Mouse (Mus musculus) adrenal gland, postnatal 10 days (tissue): ENCODE measurements around the gene Ebf4. TPM values are rescaled to one million over a fixed set of nuclear protein-coding genes. Genes with fewer than 3 reads are reported as not detected.

ENCODE experiments used
- DNase-seq: peaks from one replicate; pipeline ENCODE4 v3.0.0; 2021; ENCODE audit warnings: mixed read lengths
- long read RNA-seq, 2 experiments: library from polyadenylated mRNA; stranded (forward); transcript quantifications; one replicate each; pipeline ENCODE4 v2.0.0; 2021
- total RNA-seq, 2 experiments: library from RNA; stranded (reverse); gene quantifications; 2 replicates each; pipeline ENCODE4 v1.2.3; 2021

The Ebf4 gene
- 1 to 10 TPM; 4.5 to 6.2 TPM for total RNA-seq
- long read RNA-seq, experiment 1, partial matches to known transcripts, result 1 of 3 reads
- long read RNA-seq, experiment 1, other reads (novel, unspliced or antisense), result 1 of 3 reads
- long read RNA-seq, experiment 2, partial matches to known transcripts, result 0 of 2 reads
- long read RNA-seq, experiment 2, other reads (novel, unspliced or antisense), result 0 of 2 reads

DNA sequence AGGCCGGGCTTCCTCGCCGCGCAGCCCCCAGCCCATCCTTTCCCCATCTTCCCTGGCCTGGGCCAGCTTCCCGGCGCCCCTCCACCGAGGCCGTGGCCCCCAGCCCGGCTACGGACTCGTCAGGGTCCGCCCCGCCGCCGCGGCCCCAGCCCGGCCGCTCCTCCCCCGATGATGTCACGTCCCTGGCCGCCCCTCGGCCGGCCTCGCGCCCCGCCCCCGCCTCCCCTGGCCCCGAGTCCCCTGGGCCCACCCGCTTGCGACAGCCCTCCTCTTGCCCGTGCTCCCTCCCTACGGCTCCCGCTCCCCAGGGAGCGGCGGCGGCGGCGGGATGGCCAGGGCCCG lies at the start of gene Ebf4:
Ebf4 (plus strand) TSS at position 234 of the 342 bp plus-strand sequence.
- DNase-seq, result peak; percentile 78

DNA sequence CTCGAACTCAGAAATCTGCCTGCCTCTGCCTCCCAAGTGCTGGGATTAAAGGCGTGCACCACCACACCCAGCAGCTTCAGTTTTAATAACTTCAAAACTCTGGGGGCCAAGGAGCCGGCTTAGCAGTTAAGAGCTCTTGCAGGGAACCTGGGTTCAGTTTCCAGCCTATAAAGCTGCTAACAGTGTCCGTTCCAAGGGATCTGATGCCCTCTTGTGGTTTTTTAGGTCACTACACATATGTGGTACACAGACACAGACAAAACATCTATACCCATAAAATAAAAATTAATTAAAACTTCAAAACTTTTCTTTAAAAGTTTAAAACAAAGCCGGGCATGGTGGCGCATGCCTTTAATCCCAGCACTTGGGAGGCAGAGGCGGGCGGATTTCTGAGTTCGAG lies 48.1 kb upstream of the Ebf4 start:
- DNase-seq, result peak; percentile 38

DNA sequence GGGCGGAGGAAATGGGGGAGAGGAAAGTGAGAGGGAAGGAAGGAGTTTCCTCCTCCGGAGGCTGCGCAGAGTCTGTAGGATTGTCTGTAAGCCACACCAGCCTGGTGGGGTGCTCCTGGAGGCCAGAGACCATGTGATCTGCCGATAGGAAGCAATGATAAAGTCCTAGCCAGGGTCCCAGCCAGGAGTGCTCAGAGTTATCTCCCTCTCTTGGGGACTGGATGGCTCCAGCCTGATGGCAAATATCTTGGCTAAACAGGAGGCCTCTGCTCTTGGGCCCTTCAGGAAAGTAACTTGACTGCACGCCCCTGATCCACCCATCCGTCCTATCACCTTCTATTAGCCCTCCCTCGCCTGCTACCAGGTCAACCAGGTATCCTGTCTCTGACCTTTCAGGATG lies 46.7 kb upstream of the Ebf4 start:
- DNase-seq, result no peak

DNA sequence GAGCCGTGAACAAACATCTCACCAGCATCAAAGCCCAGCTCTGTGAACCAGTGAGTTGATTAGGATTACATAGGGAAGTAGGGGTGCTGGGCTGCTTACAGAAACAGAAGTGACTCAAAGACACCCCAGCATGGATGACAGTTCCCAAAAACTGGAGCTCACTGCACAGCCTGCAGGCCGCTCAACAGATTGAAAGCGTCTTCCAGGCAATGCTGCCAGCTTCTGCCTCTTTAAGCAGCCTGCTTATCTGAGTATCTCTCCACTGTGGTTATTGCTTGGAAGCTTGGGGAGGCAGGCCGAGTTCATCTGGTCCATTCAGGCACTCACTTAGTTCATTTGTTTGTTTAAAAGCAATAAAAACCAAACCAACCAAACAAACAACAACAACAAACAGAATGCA lies 38.2 kb upstream of the Ebf4 start:
- no peak for DNase-seq

DNA sequence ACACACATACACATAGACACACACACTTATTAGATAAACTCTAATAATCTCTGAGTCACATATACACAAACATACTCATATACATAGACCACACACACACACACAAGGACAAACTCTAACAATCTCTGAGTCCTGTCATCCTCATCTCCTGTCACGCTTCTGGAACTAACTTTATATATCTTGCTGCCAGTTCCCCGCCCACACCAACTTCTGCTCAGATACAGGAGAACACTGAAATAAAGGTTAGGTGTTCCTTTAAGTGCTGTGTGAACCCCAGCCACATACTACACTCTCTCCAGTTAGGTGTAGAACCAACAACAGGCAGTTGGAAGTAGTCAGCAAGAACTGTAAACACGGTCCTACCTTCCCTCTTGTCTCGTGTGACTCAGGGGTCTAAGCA lies 34.1 kb upstream of the Ebf4 start:
- DNase-seq, result no peak

DNA sequence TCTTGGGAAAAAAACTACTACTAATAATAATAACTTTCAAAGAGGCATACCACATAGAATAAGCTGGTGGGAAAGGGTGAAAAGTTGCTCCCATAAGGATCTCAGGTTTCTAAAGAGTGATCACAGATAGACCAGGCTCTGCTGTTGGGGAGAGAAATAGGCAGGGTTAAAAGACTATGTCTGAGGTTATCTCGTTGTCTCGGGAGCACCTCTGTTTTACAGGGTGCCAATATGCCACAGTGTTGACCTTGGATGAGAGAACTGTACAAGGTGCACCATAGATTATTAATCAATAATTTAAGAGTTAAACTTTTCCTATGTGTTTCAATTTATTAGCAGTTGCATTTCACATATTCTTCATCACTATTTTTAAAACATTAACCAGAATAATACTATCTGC lies 33.1 kb upstream of the Ebf4 start:
- no peak for DNase-seq

DNA sequence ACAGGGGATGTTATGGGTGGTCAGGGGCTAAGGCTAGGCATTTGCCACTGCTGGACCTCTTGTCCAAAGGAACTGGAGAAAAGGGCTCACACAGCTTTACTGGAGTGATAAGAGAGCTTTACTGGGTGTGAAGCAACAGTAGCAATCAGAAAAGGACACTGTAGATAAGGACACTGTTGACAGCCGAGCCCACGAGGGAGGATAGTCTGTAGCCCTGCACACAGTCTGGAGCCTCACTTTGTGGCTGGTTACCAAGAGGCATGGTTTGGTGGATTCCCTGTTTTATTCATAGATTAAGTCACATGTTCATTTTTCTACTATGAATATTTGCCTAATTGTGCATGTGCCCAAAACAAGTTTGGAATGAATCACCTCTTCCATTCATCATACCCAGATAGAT lies 32.6 kb upstream of the Ebf4 start:
- DNase-seq, result no peak

DNA sequence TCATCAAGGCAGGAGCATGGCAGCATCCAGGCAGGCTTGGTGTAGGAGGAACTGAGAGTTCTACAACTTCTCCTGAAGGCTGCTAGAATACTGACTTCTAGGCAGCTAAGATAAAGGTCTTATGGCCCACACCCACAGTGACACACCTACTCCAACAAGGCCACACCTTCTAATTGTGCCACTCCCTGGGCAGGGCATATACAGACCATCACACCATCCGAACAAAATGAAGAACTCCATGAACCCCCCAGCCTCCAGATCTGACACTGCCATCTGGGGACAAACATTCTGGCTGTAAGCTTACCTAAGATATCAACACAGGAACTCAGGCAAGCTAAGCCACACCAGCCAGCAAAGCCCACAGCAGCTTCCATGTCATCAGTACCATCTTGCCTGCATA lies 29.4 kb upstream of the Ebf4 start:
- no peak for DNase-seq

DNA sequence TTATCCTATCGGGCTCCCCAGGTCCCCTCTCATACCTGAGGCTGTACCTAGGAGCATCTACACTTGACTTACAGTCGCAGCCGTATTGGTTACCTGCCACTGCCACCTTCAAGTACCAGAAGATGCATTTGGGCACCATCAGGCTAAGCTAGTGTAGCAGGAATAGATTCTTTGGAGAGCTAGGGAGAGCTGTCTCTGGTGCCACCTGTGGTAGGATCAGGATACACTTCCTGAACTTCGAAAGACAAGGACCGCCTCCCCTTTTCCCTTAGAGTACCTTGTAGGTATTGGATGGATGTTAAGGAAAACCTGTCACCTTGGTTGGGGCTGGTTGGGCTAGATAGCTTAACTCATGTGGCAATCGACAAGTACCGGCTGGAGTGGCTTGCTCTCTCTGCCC lies 26.9 kb upstream of the Ebf4 start:
- no peak for DNase-seq

DNA sequence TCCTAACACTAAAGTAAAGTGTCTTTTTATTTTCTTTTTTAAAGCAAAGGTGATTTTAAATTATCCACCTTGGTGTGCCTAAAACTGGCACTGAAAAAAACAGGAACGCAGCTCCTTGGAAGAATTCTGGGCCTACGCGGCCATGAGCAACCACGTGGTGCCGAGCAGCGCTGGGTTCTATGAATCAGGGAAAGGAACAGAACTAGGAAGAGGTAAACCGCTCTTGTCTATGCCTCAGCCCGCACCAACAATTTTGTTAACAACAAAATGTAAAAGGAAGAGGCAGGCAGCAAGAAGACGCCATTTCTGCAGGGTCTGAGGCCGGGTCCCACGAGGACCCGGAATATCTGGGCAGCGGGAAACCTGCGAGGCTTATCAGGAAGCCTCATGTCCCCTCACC lies 21.2 kb upstream of the Ebf4 start:
- no peak for DNase-seq

DNA sequence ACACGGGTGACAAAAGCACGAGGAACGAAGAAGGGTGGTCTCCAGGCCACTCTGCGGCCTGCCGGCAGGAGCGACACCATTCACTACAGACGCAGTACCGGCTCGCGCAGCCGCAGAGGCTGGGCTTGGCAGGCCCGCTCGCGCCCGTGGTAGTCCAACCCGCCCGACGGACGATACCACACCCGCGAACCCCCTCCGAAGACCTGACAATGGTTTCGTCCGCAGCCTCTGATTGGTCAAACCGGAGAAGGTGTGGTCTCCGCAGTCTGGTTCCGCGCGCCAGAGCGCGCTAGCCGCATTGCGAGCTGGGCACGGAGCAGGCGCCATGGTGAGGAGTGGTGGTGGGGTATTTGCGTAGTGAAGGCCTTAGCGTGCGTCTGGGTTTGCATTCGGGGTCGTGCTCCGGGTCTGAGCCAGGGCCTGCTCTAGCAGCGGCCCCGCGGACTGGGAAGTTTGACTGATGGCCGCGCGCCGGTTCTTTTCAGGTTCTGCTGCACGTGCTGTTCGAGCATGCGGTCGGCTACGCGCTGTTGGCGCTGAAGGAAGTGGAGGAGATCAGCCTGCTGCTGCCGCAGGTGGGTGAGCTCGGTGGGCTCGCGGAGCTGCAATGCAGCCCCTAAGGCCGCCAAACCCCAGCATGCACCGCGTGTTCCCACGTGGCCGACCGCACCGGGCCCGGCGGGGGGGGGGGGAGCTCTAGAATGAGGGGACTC lies 20.7 kb upstream of the Ebf4 start, which contains the start of gene Nop56:
Nop56 (plus strand) TSS at position 282 of the 713 bp plus-strand sequence.
- DNase-seq, result peak; percentile 99

DNA sequence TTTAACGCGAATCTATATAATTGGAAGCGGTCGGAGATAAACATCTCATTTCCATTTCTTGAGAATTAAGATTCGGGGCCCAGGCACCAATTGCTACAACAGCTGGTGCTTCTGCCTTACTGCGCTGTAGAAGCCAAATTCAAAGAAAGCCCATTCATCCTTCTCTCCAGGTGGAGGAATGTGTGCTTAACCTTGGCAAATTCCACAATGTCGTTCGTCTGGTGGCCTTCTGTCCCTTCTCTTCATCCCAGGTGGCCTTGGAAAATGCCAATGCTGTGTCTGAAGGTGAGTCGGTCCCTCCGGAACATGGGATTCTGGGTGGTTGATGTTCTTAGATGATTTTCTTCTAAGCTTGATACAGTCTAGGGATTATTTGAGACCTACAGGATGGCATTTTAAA lies 20.1 kb upstream of the Ebf4 start:
- DNase-seq, result no peak

DNA sequence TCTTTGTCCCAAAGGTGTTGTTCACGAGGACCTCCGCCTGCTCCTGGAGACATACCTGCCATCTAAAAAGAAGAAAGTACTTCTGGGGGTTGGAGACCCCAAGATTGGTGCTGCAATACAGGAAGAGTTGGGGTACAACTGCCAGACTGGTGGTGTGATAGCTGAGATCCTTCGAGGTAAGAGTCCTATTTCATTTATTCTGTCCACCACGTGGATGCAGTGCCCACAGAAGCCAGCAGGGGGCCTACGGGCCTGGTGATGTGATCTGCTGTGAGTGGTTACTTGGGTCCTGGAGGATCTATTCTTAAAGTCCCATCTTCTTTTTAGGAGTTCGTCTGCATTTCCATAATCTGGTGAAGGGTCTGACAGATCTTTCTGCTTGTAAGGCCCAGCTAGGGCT lies 19.3 kb upstream of the Ebf4 start:
- peak; percentile 76 for DNase-seq

DNA sequence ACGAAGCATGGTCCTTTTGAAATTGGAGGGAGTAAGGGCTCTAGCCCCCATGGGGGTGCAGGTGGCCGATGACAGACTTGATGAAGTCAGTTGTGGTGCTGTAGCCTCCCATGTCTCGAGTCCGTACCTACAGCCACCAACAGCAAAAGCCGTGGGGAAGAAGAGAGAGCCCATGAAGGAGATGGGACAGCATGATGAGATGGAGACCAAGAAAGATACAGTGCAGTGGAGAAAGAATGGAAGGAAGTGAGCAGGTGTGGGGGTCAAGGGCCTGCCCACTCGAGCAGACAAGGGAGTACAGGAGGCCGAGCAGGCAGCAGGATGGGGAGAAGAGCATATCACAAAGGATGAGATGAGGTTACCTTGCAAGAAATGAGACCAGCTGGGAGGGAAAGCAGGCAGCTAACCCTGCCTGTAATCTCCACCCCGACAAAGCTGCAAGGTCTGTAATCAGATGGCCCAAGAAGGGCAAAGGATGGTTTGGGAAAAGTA lies 15.3 kb upstream of the Ebf4 start:
- no peak for DNase-seq

DNA sequence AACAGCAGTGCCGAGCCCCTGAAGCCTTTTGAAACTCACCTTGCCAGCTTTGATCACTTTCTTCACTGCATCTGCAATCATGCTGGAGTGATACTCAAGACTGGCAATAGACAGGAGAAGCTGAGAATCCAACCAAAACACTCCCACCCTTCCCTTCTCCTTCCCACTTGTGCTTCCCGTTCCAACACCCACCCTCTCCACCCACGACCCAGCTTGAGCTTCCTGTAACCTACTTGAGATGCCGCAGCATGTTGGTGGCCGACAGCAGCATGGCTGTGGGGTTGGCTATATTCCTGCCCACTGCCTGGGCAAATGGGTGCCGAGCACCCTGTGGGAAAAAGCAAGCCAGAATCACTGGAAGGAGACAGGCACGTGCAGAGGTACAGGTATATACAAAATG lies 14.7 kb upstream of the Ebf4 start:
- DNase-seq, result no peak

DNA sequence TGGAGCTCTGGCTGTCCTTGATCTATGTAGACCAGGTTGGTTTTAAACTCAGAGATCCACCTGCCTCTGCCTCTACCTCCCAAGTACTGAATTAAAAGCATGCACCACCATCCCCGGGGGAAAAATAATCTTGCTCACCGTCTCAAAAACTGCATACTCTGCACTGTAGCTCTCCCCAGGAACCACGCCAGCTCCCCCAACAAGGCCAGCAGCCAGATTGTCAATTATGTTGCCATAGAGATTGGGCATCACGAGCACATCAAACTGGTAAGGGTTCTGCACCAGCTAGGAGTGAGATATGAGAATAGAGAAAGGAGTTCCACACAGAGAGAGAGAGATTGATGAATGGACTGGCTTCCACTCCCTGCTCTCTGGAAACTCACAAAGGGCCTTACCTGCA lies 14.2 kb upstream of the Ebf4 start:
- DNase-seq, result no peak

DNA sequence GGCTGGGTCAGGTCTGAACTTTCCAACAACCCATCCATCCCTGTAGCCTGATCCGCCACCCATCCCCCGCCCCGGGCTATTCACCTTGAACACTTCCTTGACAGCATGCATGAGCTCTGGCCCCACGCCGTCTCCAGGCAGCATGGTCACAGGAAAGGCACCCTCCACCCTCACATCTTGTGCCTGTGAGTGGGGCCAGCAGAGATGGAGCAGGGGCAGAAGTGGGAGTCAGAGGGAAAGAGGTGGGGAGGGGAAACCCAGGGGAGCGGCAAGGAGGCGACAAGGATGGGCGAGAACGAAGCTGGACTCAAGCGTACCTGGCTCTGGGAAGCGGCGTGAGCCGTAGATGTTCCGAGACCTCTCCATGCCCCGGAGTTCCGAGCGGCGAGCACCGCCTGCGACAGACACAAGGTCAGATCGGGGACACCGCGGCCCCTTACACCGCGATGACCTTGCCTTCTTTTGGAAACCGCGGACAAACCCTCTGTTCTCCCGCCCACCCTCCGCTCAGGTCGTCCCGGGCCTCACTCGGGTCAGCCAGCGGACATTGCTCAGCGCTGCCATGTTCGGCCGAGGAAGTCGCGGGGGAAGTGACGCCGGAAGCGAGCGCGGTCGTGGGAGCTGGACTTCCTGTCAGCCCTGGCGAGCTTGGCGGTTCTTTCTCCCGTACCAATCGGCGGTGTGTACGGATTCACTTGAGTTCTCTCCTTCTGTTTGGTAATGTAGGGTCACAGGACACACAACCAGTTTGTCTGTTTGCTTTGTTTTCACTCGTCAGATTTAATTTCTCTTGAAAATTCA lies 10.9 kb upstream of the Ebf4 start, which contains the start of gene Idh3b:
Idh3b (minus strand) TSS at position 694 of the 801 bp plus-strand sequence.
- peak; percentile 96 for DNase-seq

DNA sequence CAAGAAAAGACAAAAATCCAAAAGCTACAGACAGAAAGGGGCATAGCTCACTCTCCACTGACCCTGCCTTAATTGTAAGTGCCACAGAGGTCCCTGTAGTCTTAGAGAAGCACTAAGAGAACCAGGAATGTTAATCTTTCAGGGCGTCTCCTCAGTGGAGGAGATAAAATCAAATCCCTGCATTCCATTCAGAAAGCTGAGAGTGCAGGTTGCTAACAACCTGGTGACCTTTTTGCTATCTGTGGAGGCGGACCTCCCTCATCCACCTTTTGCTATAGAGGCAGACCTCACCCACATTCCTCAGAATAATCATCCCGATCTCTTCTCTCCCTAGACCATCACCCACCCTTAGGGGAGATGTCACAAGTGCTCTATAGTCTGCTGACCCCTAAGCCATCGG lies 5.9 kb upstream of the Ebf4 start:
- DNase-seq, result no peak

DNA sequence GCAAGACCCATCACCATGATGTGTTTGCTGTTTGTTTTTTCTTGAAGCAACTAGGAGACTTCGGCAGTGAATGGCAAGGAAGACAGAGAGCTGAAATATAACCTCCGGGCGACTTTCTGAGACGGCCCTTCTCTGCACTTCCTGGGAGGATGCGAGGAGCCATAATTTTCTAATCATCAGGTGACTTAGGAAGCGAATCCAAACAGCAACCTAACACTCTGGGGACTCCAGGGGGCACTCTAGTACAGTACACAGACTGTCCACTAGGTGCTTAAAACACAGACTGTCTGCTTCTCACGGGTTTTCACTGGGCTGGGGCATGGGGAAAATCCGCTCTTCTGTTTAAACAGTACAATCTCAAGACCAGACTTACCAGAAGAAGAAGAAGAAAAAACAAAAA lies 3.5 kb upstream of the Ebf4 start:
- DNase-seq, result peak; percentile 72

DNA sequence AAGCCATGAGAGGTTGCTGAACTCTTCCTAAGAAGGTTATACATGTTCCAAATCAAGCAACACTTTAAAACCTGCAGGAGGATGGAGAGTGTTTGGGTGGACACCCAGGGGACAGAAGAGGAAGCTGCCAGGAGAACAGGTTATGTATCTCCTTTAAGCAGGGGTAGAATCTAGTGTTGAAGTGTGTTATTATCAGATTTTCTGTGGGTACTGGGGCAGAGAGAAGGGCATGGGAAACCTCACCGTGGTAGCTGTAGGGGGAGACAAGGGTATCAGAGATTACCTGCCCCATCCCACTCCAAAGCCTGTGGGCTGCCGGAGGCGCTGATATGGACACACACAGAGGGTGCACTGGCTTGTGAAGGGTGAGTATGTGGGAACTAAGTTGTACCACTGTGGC lies 2.0 kb upstream of the Ebf4 start:
- no peak for DNase-seq

DNA sequence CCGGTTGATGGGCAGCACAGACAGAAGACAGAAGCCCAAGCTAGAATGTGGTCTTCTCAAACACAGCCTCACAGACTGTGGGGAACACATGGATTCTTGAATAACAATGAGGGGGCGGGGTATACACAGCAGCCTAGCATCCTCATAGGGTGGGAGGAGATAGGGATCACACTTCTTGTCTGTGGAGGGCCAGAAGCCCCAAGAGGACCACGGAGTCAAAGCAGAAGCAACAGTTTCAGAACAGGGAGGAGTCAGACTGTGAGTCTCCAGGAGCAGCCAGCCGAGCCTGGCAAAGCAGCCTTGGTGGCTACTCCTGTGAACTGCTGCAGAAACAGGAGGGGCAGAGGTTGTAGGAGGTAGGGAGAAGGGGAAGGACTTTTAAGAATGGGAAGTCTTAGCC lies 1.5 kb upstream of the Ebf4 start:
- no peak for DNase-seq

DNA sequence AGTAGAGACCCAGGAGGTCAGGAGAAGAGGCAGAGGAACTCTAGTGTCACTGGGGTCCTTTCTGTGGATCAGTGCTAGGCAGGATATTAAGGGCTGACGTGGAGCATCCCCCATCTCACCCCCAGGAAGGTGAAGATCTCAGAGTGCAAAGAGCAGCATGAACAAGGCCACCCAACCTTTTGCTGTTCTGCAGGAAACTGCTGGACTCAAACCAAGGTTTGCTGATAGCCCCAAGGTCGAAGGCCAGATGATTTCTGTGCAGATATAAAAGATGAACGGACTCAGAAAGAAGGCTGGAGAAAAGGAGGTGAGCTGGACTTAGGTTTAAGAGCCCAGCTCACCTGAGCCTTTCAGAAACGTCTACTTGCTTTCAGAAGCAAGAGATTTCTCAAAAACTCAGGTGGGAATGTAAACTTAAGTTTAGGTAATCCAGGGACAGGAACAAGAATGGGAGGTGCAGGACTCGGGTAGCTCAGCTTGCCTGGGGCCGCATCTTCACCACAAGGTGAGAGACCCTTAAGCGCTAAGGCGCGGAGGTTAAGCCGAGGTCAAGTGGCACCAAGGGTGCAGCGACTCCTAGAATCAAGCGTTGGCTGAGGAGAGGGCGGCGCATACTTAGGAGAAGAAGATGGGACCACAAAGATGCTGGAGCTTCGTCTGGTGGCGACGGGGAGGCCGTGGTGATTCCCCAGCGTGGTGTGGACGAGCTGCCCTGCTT lies 592 bp upstream of the Ebf4 start:
- DNase-seq, result no peak
